Mouse (Mus musculus): Measurements from ENCODE around the gene Ctsll3. TPM values are rescaled to one million over a fixed set of nuclear protein-coding genes. Genes with fewer than 3 reads are reported as not detected.

The Ctsll3 gene
- polyA plus RNA-seq, 1 experiment: not detected

DNA sequence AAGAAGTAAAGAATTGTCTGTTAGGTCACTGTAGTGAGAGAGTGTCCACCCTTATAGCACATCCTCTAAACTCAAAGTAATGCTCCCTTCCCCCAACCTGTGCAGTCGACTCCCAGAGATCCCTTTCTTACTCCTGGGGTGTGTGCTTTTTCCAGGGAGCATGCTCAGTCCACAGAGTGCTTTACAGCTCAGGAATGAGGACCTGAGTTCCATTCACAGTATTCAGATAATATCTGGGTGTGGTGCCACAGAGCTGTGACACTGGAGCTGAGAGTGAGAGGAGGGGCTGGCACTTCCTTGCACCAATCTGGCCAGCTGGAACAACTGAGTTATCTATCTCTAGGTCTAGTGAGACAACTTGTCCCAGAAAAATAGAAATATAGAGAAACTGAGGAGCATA lies 11.1 kb upstream of the Ctsll3 start:
- Histone ChIP-seq H3K4me1 (ENCODE audit: control insufficient read depth, insufficient read depth, low read length) (no peaks in the 10 kb centered on the region), H3K4me3 (replicated peaks; ENCODE audit: control insufficient read depth, low read depth, low read length) (no peak overlapping the region), H3K27ac (ENCODE audit: control insufficient read depth, insufficient read depth, low read depth, low read length, poor library complexity) (no peak overlapping the region)
- WGBS: 42% methylated on average over 1 of the region's 1 CpGs
- TF ChIP-seq POLR2A (IDR thresholded peaks at IDR 0.05; ENCODE audit: borderline replicate concordance, control insufficient read depth, low read depth, low read length) (no peak), CTCF (IDR thresholded peaks at IDR 0.05; ENCODE audit: control insufficient read depth, insufficient read depth, low read length) (no peak)

DNA sequence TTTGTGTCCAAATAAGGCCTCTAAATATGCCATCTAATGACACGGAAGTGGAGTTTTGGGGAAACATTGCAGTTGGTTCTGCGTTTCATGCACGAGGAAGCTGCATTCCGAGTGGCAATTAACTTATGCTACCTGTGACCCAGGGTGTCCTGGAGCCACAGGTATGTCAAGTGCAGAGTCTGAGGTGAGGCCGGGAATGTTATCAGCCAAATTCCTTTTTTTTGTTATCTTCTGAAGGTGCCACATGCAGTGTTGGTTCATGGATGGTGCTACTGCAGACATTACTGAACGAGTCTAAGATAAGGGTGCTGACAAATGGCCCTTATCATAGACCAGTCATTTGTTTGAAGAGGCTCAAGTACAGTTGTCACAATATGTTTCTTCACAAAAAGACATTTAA lies 10.1 kb upstream of the Ctsll3 start:
- WGBS: 77% methylated on average over 6 of the region's 6 CpGs

DNA sequence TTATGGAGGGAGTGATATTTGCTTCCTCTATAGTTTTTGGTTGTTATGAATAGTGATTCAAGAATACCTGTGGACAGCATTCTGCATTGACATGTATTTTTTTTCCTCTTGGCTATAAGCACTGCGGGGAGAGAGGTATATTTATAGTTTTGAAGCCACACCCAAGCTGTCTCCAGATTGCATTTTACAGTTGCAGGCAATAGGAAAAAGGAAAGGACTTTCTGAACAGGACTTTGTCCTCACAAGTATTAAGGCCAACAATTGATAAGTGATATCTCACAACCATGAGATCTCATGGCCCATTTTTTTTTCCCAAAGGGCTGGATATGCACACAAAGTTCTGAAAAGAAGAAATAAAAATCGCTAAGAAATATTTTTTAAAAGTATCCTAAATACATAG lies 7.0 kb upstream of the Ctsll3 start:
- H3K4me3 ChIP-seq (replicated peaks; ENCODE audit: control insufficient read depth, low read depth, low read length): no peak overlapping the region
- H3K4me1 ChIP-seq (ENCODE audit: control insufficient read depth, insufficient read depth, low read length): no peaks in the 10 kb centered on the region
- TF ChIP-seq CTCF (IDR thresholded peaks at IDR 0.05; ENCODE audit: control insufficient read depth, insufficient read depth, low read length) (no peak), POLR2A (IDR thresholded peaks at IDR 0.05; ENCODE audit: borderline replicate concordance, control insufficient read depth, low read depth, low read length) (no peak)
- no peak overlapping the region for H3K27ac ChIP-seq (ENCODE audit: control insufficient read depth, insufficient read depth, low read depth, low read length, poor library complexity)
- 71% methylated on average over 2 of the region's 2 CpGs for WGBS

More for the DNA sequence above, 10.1 kb upstream of the Ctsll3 start:
- no peaks in the 10 kb centered on the region for H3K4me1 ChIP-seq (ENCODE audit: control insufficient read depth, insufficient read depth, low read length)
- H3K4me3 ChIP-seq (replicated peaks; ENCODE audit: control insufficient read depth, low read depth, low read length): no peak overlapping the region
- no peak overlapping the region for H3K27ac ChIP-seq (ENCODE audit: control insufficient read depth, insufficient read depth, low read depth, low read length, poor library complexity)
- no peak for TF ChIP-seq POLR2A (IDR thresholded peaks at IDR 0.05; ENCODE audit: borderline replicate concordance, control insufficient read depth, low read depth, low read length)

DNA sequence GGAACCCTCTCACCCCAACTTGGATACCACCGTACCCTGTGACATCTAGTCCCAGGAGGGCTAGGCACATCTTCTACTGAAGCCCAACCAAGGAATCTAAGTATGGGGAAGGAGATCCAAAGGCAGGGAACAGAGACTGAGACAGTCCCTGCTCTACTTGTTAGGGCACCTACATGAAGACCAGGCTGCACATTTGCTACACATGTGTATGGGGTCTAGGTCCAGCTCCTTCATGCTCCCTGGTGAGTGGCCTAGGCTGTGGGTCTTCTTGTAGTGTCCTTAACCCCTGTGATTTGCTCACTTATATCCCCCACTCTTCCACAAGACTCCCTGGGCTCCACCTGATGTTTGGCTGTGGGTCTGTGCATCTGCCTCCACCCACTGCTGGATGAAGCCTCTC lies 13.2 kb downstream of the Ctsll3 start:
- WGBS: 92% methylated on average over 1 of the region's 1 CpGs
- H3K4me1 ChIP-seq (ENCODE audit: control insufficient read depth, insufficient read depth, low read length): no peaks in the 10 kb centered on the region
- no peak for TF ChIP-seq POLR2A (IDR thresholded peaks at IDR 0.05; ENCODE audit: borderline replicate concordance, control insufficient read depth, low read depth, low read length)
- H3K27ac ChIP-seq (ENCODE audit: control insufficient read depth, insufficient read depth, low read depth, low read length, poor library complexity): no peak overlapping the region
- H3K4me3 ChIP-seq (replicated peaks; ENCODE audit: control insufficient read depth, low read depth, low read length): no peak overlapping the region

DNA sequence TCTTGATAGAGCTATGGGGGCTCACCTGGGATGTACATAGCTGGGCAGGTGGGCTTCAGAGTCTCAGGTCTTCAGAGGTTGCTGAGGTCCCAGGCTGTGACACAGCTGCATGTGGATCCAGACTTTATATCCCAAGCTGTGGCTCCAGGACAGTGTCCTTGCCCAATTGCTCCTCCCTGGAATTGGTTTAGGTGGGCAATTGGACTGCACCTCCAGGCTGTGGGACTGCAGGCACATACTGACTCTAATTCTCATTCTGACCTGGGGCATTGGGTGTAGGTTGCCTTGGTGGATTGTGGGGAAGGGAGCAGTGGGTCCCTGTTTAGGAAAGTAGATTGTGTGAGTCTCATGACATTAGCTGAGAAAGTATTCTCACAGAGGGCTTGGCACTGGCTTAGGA lies 16.4 kb downstream of the Ctsll3 start, which contains the start of gene BC051665:
BC051665 (minus strand) TSS at position 101 of the 400 bp plus-strand sequence.
- TF ChIP-seq CTCF (IDR thresholded peaks at IDR 0.05; ENCODE audit: control insufficient read depth, insufficient read depth, low read length) (no peak), POLR2A (IDR thresholded peaks at IDR 0.05; ENCODE audit: borderline replicate concordance, control insufficient read depth, low read depth, low read length) (no peak)
- no peak within 1 kb of the TSS for H3K4me3 ChIP-seq (replicated peaks; ENCODE audit: control insufficient read depth, low read depth, low read length)
- H3K4me1 ChIP-seq (ENCODE audit: control insufficient read depth, insufficient read depth, low read length): no peaks in the 10 kb centered on the region
- no peak within 1 kb of the TSS; the same call in 1 of the 2 replicates for H3K27ac ChIP-seq (ENCODE audit: control insufficient read depth, insufficient read depth, low read depth, low read length, poor library complexity)

DNA sequence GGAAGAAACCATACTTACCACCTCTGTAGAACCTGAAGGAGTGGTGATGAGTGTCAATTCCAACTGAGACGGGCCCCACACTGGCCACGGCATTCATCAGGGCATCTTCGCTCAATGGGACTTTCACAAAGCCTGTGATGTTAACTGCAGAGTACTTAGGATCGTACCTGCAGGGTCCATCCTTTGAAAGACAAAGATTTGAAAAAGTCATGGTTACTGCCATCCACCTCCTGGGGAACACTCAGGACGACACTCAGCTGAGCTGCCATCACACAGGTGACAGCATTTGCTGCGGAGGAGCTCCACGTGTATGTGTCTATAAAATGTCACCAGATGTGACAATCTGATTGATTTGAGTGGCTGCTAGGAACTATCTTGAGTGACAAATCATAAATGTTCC lies 19.3 kb downstream of the Ctsll3 start:
- 83% methylated on average over 7 of the region's 7 CpGs for whole genome bisulfite sequencing
- no peak for TF ChIP-seq CTCF (IDR thresholded peaks at IDR 0.05; ENCODE audit: control insufficient read depth, insufficient read depth, low read length)
- TF ChIP-seq POLR2A (IDR thresholded peaks at IDR 0.05; ENCODE audit: borderline replicate concordance, control insufficient read depth, low read depth, low read length): no peak
- H3K4me1 ChIP-seq (ENCODE audit: control insufficient read depth, insufficient read depth, low read length): no peaks in the 10 kb centered on the region
- no peak overlapping the region for H3K4me3 ChIP-seq (replicated peaks; ENCODE audit: control insufficient read depth, low read depth, low read length)
- no peak overlapping the region for H3K27ac ChIP-seq (ENCODE audit: control insufficient read depth, insufficient read depth, low read depth, low read length, poor library complexity)

DNA sequence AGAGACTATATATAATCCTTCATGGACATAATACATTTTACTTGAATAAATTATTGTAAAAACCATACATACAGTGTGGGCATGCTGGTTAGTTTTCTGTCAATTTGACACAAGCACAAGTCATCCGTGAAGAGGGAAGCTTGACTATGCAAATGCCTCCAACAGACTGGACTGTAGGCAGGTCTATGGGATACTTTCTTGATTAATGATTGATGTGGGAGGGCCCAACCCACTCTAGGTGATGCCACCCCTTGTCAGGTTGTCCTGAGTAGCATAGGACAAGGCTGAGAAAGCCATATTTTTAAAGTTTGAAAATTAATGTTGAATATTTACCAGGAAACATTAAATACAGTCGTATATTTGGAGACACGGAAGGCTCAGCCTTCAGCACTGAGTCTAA lies 22.1 kb downstream of the Ctsll3 start:
- 82% methylated on average over 3 of the region's 3 CpGs for WGBS
- Histone ChIP-seq H3K4me1 (ENCODE audit: control insufficient read depth, insufficient read depth, low read length) (no peaks in the 10 kb centered on the region), H3K4me3 (replicated peaks; ENCODE audit: control insufficient read depth, low read depth, low read length) (no peak overlapping the region), H3K27ac (ENCODE audit: control insufficient read depth, insufficient read depth, low read depth, low read length, poor library complexity) (no peak overlapping the region)
- no peak for TF ChIP-seq POLR2A (IDR thresholded peaks at IDR 0.05; ENCODE audit: borderline replicate concordance, control insufficient read depth, low read depth, low read length)
- TF ChIP-seq CTCF (IDR thresholded peaks at IDR 0.05; ENCODE audit: control insufficient read depth, insufficient read depth, low read length): no peak

DNA sequence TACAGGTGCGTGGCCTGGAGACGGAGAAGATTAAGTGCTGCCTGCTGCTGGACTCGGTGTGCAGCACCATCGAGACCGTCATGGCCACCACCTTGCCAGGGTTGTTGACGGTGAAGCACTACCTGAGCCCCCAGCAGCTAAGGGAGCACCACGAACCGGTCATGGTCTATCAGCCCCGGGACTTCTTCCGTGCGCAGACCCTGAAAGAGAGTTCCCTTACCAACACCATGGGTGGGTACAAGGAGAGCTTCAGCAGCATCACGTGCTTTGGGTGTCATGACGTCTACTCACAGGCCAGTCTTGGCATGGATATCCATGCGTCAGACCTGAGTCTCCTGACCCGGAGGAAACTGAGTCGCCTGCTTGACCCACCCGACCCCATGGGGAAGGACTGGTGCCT lies 41.5 kb downstream of the Ctsll3 start:
- H3K4me3 ChIP-seq (replicated peaks; ENCODE audit: control insufficient read depth, low read depth, low read length): no peak overlapping the region
- no peak for TF ChIP-seq CTCF (IDR thresholded peaks at IDR 0.05; ENCODE audit: control insufficient read depth, insufficient read depth, low read length)
- no peak for TF ChIP-seq POLR2A (IDR thresholded peaks at IDR 0.05; ENCODE audit: borderline replicate concordance, control insufficient read depth, low read depth, low read length)
- no peak overlapping the region for H3K27ac ChIP-seq (ENCODE audit: control insufficient read depth, insufficient read depth, low read depth, low read length, poor library complexity)
- no peaks in the 10 kb centered on the region for H3K4me1 ChIP-seq (ENCODE audit: control insufficient read depth, insufficient read depth, low read length)
- 91% methylated on average over 17 of the region's 17 CpGs for WGBS

DNA sequence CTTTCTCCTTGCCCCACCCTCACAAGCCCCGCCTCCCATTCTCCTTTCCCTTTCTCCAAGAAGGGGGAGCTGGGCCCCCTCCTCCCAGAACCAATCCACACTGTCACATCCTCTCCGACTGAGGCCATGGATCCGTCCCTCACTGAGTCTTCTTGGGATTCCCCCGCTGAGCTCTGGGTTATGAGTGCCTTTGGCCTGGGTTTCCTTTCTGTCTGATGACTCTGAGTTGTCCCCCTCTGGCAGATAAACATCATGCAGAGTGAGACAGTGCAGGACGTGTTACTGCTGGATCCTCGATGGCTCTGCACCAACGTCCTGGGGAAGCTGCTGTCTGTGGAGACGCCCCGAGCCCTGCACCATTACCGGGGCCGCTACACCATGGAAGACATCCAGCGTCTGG lies 42.3 kb downstream of the Ctsll3 start:
- H3K4me3 ChIP-seq (replicated peaks; ENCODE audit: control insufficient read depth, low read depth, low read length): no peak overlapping the region
- H3K27ac ChIP-seq (ENCODE audit: control insufficient read depth, insufficient read depth, low read depth, low read length, poor library complexity): no peak overlapping the region
- TF ChIP-seq CTCF (IDR thresholded peaks at IDR 0.05; ENCODE audit: control insufficient read depth, insufficient read depth, low read length) (no peak), POLR2A (IDR thresholded peaks at IDR 0.05; ENCODE audit: borderline replicate concordance, control insufficient read depth, low read depth, low read length) (no peak)
- WGBS: 90% methylated on average over 12 of the region's 12 CpGs
- H3K4me1 ChIP-seq (ENCODE audit: control insufficient read depth, insufficient read depth, low read length): no peaks in the 10 kb centered on the region
